Mouse (Mus musculus): Measurements from ENCODE around the gene Macf1. TPM values are rescaled to one million over a fixed set of nuclear protein-coding genes. Genes with fewer than 3 reads are reported as not detected.
"Not testable (repeated sequence)": the region's sequence is repeated elsewhere in the genome, so short reads cannot be mapped to it uniquely, and the experiment has no call there.

Gene Macf1
- total RNA-seq, 2 experiments from 2014 or later: 76.5 to 88.0 TPM

DNA sequence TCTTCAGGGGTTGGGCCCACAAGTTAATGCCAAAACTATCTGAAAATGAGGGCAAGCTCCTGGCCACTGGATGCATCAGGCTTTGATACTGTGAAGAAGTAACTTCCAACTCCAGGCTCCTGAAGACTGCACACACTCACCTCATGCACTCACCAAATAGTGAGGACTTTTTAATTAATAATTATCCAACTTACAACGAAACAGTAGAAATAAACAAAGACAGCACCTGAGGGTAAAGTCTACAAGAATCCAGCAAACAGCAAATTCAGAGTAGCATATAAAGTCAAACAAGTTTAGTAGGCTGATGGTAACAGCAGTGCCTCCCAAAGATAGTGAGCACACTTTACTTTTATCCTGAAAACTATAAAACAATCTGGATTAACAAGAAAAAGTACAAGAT, 168.5 kb downstream of the Macf1 start:
- DNase-seq: no peak
- intact Hi-C loops (cut with DNase I; ENCODE audit: low total_unique reads): no loop called here

GRCm38 (mm10) chr4:123510201-123510600, 174.0 kb downstream of the Macf1 start:
- intact Hi-C loops (cut with DNase I; ENCODE audit: low total_unique reads): no loop called here
- DNase-seq: no peak

- no peak for DNase-seq
- intact Hi-C loops (cut with DNase I; ENCODE audit: low total_unique reads): no loop called here
Observed at GRCm38 (mm10) chr4:123489086-123489485, 195.1 kb downstream of the Macf1 start.

DNA sequence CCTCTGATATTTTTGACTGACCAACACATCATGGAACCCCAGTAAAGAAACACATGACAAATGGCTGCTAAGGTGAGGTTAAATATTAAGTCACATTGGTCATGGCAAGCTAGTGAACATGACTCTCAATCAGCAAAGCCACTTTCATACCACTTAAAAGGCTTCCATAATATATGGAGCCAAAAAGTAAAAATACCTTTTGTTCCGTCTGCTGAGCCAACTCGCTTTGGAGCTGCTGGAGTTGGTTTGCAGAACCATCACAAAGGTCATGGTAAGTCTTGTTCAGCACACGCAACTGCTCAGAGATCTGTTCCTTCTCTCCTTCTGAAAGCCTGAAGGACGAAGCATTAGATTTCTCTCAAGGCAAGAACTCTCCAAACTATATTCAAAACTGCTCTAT, 204.2 kb downstream of the Macf1 start:
- intact Hi-C loops (cut with DNase I; ENCODE audit: low total_unique reads): no loop called here
- no peak for DNase-seq

- intact Hi-C loops (cut with DNase I; ENCODE audit: low total_unique reads): no loop called here
- DNase-seq: no peak
Observed at GRCm38 (mm10) chr4:123478655-123479433, 205.3 kb downstream of the Macf1 start.

GRCm38 (mm10) chr4:123465799-123466198, 218.4 kb downstream of the Macf1 start:
- DNase-seq: no peak

GRCm38 (mm10) chr4:123460595-123461272, 223.4 kb downstream of the Macf1 start:
- no peak for DNase-seq
- intact Hi-C loops (cut with DNase I; ENCODE audit: low total_unique reads): no loop called here

More at GRCm38 (mm10) chr4:123465799-123466198, 218.4 kb downstream of the Macf1 start:
- intact Hi-C loops (cut with DNase I; ENCODE audit: low total_unique reads): no loop called here

DNA sequence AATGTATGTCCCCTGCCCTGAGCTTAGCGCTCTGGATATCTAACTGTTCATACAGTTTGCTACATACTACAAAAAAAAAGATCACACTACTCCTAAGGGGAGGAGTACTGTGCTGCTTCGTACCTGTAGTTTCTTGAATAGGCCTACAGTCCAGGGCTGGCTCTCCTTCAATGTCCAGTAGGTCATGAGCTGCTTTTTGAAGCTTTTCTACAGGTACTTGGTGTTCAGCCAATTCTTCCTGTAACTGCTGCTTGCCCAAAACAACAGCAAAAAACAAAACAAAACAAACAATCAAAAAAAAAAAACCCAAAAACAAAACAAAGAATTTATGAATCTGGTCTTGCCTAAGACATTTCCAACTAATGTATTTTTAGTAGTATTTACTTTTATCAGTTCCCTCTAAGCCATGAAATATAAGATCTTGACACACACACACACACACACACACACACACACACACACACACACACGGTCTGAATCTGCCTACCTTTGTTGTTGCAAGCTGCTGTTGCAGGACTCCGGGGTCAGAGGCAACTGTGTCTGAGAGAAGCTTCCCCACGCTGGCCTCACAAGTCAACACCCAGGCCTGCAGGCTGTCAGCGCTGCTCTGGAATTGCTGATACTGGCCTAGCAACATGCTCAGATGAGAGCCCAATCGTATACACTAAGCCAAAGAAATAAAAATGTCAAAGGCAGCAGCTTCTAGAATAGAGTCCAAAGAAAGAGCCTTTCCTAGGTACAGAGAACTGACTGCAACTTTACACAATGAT, 229.1 kb downstream of the Macf1 start:
- intact Hi-C loops (cut with DNase I; ENCODE audit: low total_unique reads): no loop called here
- DNase-seq: no peak

- no peak for DNase-seq
- intact Hi-C loops (cut with DNase I; ENCODE audit: low total_unique reads): no loop called here
Observed at GRCm38 (mm10) chr4:123453729-123454128, 230.4 kb downstream of the Macf1 start.

DNA sequence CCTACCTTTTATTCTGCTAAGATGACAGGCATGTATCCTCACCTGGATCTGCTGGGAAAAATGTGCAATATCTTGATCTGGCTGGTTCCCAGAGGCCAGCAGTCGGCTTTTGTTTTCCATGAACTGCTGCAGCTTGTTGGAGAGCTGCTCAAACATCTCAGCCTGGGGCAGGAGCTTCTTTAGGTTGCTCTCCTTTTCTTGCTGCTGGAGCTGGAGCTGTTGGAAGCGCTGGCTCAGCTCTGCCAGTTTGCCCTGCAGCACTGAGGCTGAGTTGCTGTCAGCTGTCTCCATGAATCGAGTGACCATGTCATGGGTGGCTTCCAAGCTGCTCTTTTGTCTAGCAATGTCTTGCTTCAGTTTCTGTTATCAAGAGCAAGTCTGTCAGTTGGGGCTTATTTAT, 232.2 kb downstream of the Macf1 start:
- no peak for DNase-seq
- intact Hi-C loops (cut with DNase I; ENCODE audit: low total_unique reads): no loop called here

- intact Hi-C loops (cut with DNase I; ENCODE audit: low total_unique reads): no loop called here
- no peak for DNase-seq
Observed at GRCm38 (mm10) chr4:123449304-123449703, 234.9 kb downstream of the Macf1 start.

DNA sequence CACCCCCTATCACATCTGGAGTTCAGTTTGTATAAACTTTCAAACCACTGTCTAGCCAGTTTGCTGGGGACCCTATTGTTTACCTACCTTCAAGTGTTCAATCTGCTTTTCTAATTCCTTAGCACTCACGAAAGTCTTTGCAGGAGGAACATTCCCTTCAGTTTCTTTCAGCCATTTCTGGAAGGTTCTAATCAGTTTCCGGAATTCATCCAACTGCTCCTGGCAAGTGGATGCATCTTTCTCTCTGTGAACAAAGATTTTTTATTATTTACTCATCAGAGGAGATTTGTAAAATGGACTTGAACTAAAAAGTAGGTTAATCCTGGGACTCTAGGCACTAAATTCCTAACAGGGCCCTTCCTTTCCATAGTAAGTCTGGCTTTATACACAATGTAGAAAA, 236.1 kb downstream of the Macf1 start:
- DNase-seq: no peak
- intact Hi-C loops (cut with DNase I; ENCODE audit: low total_unique reads): no loop called here

- DNase-seq: peak; percentile 22
- intact Hi-C loops (cut with DNase I; ENCODE audit: low total_unique reads): no loop called here
Observed at GRCm38 (mm10) chr4:123447251-123447650, 236.9 kb downstream of the Macf1 start.

DNA sequence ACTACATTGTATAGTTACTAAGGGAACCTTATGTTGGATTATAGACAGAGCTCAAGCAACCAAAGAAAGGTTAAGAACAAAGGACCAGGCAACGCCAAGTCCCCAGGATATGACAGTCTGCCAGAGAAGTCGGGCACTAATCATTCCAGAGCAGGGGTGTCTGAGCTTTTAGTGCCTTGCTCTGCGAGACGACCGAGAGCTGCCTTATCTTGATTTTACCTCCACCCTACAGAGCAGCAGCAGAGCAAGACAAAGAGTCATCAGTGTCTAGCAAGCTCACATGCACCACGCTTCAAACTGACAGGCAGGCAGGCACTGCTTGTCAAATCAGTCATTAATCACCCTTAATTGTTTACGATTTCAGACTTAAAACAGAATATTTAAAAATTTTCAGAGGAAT, 237.4 kb downstream of the Macf1 start:
- intact Hi-C loops (cut with DNase I; ENCODE audit: low total_unique reads): no loop called here
- no peak for DNase-seq

DNA sequence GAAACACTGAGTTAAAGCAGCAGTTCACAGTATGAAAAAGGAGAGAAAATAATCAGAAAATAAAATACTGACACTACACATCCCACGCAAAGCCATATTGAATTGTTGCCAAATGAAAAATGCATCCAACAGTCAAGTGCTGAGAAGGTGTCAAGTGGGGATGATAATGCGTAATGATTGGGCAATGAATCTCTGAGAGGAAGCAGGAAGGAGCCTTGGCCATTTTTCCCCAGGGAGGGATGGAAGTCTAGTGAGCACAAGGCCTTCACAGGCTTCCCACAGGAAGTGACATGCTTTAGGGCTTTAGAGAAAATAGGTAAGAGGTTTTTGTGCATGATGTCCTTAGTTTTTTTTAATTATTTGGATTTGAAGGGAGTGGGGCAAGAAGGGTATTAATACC, 237.9 kb downstream of the Macf1 start:
- intact Hi-C loops (cut with DNase I; ENCODE audit: low total_unique reads); DNase-seq: not testable (repeated sequence)

DNA sequence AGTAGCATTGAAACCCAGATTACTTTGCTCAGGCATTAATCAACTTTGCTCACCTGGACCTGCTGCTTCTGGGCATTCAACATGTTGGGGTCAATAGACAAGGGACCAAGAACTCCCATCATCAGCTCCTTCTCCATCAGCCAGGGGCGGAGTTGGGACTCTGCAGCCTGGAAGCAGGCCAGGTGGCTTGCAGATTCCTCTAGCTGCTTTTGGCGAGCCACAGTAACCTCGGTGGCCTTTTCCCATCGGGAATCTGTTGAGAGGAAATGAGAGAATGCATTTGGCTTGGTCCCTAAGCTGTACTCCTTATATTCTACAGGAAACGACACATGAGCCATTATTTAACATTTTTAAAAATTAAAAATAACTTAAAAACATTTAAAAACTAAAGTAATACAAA, 245.7 kb downstream of the Macf1 start:
- intact Hi-C loops (cut with DNase I; ENCODE audit: low total_unique reads): no loop called here
- DNase-seq: peak; percentile 74

GRCm38 (mm10) chr4:123433171-123433570, 251.0 kb downstream of the Macf1 start:
- intact Hi-C loops (cut with DNase I; ENCODE audit: low total_unique reads): no loop called here
- DNase-seq: no peak

GRCm38 (mm10) chr4:123431936-123432335, 252.2 kb downstream of the Macf1 start:
- intact Hi-C loops (cut with DNase I; ENCODE audit: low total_unique reads): no loop called here
- DNase-seq: no peak

DNA sequence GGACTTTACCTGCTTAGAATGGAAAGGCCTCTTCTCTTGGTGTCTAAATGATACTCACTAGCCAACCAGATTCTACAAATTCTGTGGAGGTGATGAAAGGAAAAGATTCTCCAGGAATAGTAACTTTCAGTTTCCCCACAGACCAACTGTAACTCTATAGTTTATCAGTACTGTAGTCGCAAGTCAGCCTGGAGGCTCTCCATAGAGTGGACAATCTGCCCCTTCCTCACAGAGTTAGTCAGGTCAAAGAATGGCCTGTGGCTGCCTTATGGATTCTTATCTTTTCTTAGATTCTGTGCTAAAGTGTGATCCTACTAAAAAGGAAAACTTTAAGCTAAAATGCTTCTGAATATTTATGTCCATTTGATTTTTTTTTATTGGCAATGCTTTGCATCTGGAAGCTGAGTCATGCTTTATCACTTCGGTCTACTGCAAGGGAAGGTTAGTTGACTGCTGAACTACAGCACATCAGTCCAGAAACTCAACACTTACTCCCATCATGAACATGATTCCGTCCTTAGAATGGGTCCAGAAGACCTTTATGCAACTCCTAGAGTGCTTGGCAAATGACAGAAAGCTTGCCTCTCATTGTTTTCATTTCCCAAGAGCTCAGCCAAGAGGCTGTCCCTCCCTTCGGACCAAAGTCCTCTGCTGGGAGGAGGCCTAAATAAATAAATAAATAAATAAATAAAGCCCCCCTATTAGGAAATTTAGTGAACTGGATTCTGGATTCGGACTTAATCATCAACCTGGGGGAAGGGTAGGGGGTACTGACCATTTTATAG, 256.1 kb downstream of the Macf1 start:
- DNase-seq: no peak
- intact Hi-C loops (cut with DNase I; ENCODE audit: low total_unique reads): no loop called here

Measured in gastrocnemius, postnatal 14 days (tissue).